Mouse (Mus musculus): ENCODE results near the gene Zfp385a.

Zfp385a gene

GRCm38 (mm10) chr15:103336996-103337667, 2.8 kb downstream of the Zfp385a start:
- DNase-seq (ENCODE audit: low spot score in 2 of 2): no peak

DNA sequence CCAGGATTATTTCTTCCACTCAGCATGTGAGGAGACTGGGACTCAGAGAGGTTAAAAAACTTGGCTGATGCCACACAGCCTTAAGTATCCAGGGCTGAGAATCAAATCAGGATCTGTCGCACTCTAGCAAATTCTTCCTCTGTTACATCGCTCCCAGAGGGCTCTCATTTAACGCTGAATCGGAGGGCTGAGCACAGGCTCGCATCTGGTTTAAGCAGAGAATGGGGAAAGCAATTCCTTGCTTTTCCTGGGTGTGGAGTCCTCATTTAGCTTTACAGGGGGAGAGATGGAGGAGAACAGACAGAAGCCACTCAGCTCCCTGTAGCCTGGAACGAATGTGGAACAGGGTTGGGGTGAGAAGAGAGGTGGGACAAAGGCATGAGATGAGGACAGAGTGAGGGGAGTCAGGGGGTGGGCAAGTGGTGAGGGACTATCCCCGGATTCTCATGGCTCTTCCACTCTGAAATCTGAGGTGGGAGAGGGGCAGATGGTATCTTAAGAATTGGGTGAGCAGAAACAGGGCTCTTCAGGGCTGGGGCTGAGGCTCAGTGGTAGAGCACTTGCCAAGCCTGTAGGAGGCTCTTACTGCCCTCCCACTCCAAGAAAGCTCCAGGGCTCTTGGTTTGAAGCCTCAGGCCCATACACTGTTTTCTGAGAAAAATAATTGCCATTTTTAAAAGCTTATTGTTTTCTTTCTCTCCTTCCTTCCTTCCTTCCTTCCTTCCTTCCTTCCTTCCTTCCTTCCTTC, 4.2 kb downstream of the Zfp385a start:
- no peak for DNase-seq (ENCODE audit: low spot score in 2 of 2)

- DNase-seq (ENCODE audit: low spot score in 2 of 2): no peak
These were observed 4.9 kb downstream of the Zfp385a start for GRCm38 (mm10) chr15:103335040-103335439.

DNA sequence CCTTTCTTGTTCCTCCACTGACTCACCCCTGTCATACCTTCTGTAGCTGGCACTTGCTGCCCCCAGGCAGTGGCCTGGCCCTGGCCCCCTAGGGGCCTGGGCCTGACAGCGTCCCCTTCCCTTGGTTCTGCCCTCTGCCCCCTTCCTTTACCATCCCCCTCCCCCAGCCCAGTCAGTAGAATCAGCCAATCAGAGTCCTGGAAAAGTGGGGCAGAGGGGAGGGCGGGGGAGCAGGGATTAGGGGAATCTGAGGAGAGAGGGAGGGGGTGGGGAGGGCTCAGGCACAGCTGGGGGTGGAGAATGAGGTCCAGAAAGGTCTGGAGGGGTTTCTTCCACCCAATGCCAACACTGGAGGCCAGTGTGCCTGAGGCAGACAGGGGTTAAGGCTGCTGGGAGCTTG, 5.7 kb downstream of the Zfp385a start:
- DNase-seq (ENCODE audit: low spot score in 2 of 2): no peak

DNA sequence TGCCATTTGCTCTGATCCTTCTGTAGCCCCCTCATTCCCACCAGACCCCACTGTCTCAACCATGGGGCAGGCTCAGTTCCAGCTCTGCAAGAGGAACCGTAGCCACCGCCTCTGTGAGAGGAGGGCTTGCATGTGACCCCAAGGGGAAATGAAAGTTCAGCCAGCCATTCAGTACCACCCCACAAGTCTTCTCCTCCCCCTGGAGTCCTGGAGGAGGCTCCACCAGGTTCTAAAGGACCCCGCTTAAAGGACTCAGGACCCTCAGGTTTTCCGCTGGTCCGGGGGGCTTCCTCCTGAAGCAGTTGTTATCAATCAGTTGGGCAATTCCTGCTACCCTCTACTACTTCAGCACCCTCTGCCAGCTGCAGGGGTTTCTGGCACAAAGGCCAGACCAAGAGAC, 6.2 kb downstream of the Zfp385a start:
- no peak for DNase-seq (ENCODE audit: low spot score in 2 of 2)

- DNase-seq (ENCODE audit: low spot score in 2 of 2): no peak
These were observed 6.7 kb downstream of the Zfp385a start for GRCm38 (mm10) chr15:103333081-103333615.

DNA sequence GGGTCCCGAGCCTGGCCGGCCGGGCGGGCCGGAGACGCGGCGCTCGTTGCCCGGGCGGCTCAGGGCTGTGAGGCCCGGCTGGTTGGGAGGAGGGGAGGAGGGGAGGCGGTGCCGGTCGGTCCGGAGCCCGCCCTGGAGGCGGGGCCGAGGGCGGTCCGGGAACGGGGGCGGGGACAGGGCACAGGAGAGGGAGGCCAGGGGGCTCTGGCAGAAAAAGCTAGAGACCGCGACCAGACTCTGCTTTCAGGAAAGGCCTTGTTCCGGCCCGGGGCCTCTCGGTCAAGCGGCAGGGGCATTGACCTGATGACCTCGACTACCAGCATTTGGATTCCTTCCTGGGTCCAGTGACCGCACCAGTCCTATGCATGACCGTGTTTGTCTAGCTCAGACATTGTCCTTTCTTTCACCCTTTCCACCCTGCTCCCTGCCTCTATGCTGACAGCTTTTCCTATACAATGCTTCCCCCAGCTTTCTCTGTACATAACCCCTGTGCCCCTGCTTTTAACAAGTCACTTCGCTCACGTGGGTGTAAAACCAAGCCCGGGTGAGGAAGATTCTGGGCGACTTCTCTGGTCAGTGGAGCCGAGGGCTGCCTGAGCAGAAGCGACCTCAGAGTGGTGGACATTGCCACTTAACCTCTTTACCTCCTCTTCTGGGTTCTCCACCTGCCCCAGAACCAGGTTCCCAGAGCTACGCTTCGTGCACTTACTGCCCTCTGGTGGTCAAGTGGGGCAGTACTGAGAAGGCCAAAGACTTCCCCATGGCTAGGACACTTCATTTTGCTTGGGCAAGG, 16.2 kb downstream of the Zfp385a start:
- peak in 1 of 2 experiments; percentile 75 for DNase-seq (ENCODE audit: low spot score in 2 of 2)

DNA sequence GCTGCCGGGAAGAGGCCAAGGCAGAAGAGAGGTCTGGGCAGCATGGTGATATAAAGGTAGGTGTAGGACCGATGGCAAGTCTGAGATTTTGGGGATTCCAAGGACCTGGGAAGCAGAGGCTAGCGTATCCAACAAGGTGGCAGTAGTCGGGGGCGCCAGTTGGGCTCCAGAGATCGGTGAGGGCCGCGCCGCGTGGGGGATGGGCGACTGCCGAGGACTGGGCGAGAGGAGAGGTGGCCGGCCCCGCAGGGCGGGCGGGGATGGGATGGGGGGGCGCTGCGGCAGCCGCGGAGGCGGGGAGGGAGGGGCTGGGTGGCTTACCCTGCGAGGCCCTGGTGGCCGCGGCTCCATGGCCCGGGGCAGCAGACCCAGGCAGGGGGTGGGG, 16.8 kb downstream of the Zfp385a start:
- DNase-seq (ENCODE audit: low spot score in 2 of 2): no peak

GRCm38 (mm10) chr15:103322396-103322795, 17.5 kb downstream of the Zfp385a start:
- no peak for DNase-seq (ENCODE audit: low spot score in 2 of 2)

DNA sequence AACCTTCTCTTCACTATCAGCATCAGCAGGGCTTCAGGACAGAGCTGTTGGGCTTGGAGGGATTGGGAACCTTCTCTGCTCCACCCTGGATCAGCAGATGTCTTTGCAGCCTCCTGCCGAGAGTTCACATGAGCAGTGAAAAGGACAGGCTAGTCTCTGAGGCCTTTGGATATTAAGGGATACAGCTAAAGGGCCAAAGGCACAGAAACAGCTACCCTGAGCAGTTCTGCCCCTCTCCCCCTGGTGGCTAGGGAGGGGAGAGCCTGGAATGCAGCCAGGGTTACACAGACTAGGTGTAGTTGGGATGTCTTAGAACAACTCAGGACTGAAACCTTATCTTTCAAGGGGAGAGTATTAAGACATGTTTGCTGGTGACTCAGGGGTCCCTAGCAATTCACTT, 18.8 kb downstream of the Zfp385a start:
- no peak for DNase-seq (ENCODE audit: low spot score in 2 of 2)

DNA sequence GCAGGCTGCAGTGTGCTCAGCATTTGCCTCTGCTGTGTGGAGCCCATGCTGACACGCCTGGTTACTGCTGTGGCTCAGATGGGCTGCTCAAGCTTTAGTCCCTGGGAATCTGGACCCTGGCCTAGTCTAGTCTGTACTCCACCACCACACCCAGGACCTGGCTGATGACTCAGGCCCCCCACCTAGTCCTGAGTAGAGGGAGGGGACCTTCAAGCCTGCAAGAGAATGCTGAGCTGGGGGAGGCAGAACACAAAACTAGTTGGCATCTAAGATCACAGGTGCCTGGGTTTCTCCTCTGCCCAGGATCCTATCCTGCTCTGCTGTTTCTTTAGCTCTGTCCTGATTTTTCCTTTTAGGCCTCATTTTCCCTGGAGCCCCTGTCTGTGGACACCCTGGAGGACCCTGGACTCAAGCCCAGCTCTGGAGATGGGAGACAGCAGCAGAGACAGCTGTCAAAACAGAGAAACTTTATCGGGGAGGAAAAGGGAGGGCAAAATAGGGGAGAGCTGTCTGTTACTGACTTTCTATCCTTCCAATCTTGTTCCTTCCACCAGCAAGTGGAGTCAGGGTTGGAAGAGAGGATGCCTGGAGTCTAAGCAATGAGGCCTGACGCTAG, 21.6 kb downstream of the Zfp385a start:
- DNase-seq (ENCODE audit: low spot score in 2 of 2): no peak

DNA sequence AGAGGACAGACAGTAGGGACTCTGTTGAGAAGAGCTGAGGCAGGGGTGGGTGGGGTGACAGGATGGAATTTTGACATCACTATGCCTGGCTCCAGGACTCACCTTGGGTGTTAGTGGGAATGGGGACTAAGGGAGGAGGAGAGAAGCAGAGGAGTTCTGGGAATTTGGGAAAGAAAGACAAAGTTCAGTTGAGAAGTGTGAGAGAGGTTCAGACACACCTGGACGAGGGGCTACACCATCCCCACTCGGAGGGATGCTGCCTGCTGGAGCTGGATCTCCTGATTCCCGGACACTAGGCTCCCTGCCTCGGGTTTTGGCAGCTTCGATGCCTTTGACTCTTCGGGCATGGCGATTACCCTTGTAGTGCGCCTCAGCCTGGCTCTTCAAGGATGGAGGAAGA, 22.2 kb downstream of the Zfp385a start:
- no peak for DNase-seq (ENCODE audit: low spot score in 2 of 2)

DNA sequence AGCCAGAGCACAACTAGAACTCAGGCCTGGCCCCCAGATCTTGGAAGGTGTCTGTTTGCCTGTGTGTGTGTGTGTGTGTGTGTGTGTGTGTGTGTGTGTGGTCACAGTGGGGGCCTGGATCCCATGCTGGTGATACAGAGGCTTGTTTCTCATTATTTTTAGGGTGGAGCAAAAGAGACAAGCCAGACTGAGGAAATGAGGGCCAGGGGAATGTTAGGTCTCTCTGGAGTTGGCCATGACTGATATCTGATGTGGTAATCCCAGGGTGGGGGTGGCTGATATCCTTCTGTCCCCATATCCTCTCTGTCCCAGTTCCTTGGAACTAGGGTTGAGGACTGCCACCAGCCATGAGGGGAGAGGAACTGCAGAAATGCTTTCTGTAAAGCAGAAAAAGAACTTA, 22.8 kb downstream of the Zfp385a start:
- no peak for DNase-seq (ENCODE audit: low spot score in 2 of 2)

GRCm38 (mm10) chr15:103315979-103316776, 23.7 kb downstream of the Zfp385a start:
- no peak for DNase-seq (ENCODE audit: low spot score in 2 of 2)

DNA sequence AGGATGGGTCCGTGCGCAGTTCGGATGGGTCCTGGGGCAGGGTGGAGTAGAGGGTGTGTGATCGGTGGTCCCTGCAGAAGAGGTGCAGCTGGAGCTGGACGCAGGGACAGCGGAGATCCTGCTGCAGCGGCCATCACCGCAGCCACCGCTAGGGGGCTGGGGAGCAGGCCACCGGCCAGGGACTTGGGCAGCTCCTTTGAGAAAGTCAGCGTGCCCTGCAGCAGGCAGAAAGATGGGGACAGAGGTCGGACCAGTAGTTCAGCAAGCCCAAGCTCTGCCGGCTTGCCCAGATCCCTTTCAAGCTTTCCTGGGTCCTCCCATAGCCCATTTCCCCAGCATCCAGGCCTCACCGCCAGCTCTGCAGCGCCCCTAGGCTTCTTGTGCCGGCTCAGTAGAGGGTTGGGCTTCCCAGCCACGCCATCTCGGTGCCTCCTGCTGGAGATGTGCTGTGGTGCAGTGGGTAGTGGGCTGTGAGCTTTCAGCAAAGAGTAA, 24.8 kb downstream of the Zfp385a start:
- DNase-seq (ENCODE audit: low spot score in 2 of 2): peak in 1 of 2 experiments; percentile 52

DNA sequence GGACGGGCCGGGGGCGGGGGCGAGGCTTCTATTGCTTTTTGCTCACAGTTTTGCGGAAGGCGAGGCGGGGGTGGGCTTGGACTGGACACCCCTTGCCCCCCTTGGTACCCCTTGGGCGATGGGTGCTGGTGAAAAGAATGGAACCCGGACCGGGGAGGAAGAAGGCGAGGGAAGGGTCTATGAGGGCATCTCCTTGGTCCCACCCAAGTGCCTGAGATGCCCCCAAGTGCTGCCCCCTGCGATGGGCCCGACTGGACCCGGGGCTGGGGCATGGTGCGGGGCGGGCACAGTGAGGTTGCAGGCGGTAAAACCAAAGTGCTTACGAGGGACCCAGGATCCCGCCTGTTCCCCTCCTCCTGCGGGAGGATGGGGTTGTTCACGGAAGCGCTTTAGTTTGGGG, 25.7 kb downstream of the Zfp385a start:
- no peak for DNase-seq (ENCODE audit: low spot score in 2 of 2)

DNA sequence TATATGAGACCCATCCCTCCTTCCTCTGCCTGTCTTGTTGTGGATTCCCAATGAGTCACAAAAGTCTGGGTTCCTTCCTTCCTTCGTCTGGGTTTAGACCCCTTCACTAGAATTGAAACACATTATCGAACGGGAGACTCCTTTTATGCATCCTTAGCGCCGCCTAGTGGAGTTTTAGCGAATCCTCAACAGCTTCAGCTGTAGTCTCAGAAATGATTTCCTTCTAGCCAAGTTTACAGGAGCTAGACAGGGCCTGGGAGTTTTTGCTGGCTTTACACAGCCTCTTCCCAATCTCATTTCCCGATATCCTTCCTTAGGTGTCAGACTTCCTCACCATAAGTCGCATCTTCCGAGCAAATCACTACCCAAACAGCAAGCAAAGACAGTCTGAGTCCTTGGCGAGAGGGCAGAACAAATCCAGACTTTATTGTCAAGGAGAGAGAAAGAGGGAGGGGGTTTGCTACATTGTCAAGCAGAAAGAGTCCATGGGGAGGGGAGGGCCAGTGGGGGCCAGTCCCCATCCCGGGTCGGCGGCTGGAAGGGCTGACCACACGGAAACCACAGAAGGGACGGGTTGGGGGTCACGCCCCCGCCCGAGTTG, 26.3 kb downstream of the Zfp385a start:
- peak in 1 of 2 experiments; percentile 69 for DNase-seq (ENCODE audit: low spot score in 2 of 2)

- DNase-seq (ENCODE audit: low spot score in 2 of 2): no peak
These were observed 29.5 kb downstream of the Zfp385a start, which contains the start of gene Gpr84 for GRCm38 (mm10) chr15:103310365-103310910. Gene Gpr84, minus strand, starts transcription at chr15:103310612.

- DNase-seq (ENCODE audit: low spot score in 2 of 2): no peak
These were observed 30.9 kb downstream of the Zfp385a start for GRCm38 (mm10) chr15:103308876-103309580.
